Mouse (Mus musculus): ENCODE results near the gene Snx29.

Gene Snx29

DNA sequence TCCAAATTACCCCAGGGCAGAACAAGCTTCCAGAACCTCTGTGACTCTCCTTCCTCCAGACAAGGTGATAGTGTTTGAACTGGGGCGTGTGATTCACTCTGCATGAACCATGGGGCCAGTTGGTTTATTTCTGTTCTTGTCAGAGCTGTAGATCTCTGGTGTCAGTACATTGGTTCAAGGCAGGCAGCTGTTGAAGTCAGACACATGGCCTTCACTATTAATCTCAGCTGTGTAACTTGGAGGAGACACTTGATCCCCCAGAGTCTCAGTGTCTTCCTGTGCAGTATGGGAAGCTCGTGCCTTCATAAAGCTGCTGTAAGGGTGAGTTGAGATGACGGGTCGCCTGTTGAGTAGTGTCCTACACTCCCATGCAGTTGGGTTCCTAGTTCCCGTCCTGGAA lies 407.1 kb downstream of the Snx29 start:
- no peak for DNase-seq (ENCODE audit: extremely low spot score)

DNA sequence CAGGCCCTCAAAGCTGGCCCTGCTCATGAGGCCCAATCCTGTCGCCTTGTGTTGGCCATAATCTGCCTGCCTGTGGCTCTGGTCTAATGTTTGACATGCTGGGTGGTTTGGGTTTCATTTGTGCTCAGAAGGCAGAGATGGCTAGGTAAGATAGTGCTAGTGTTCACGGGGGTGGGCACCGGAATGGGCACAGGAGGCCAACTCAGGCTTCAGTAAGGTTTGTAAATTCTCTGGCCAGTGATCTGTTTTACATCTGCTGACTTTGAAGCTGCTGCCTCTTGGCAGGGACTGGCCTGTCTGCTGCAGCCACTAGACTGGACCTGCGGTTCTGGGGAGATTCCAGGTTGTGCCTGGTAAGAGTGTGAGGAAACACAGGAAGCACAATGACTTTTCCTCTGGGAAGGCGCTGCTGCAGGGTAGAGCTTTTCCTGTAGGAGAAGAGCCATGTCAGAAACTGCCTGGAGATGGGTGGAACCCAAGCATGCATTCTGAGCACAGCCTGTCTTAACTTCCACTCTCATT lies 408.4 kb downstream of the Snx29 start:
- DNase-seq (ENCODE audit: extremely low spot score) = no peak

DNA sequence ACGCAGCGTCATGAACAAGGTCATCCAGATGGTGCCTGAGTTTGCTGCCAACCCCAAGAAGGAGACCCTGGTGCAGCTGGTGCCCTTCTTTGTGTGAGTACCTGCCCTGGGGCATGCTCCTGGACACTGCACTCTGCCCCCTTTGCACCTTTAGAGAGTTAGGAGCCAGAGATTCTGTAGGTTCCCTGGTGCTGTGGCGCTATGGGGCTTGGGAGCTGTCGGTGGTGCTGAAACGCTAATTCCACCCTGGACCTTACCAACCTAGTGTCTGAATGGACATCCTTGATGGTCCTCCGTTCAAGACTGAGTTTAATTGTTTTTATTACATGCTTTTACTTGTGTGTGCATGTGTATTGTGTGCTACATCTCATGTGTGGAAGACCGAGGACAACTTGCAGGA lies 415.6 kb downstream of the Snx29 start:
- DNase-seq (ENCODE audit: extremely low spot score) = peak; percentile 45

DNA sequence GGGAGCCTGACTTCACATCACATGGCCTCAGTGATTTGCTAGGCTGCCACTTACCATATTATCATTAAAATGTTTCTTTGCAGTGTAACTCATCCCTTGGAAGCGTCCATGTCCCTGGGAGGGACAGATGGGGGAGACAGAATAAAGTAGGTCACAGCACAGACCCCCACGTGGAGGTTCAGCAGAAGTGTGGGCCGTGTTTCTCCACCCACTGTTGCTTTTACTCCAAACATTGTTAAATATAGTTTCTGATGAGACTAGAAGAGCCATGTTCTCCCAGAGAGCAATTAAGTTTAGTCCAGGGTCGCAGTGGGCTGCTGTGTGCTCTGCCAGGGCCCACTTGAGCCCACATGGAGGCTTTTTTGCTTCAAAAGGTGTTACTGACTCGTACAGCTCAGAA lies 419.2 kb downstream of the Snx29 start:
- no peak for DNase-seq (ENCODE audit: extremely low spot score)

DNA sequence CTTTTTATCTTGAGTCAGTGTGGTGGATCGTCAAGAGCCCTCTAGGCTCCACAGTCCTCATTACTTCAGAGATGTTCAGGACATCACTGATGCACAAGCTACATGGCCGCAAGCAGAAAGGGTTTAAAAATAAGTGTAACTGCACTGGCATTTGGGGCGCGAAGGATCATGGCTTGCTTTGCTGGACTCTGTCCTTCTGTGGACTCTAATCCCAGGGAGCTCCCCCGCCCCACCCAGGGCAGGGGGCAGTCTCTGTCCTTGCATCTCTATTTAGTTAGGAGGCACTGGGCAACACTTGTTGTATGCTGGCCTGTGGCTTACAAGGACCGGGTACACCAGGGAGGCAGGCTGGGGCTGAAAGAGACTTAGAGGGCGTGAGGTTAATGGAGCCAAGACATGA lies 419.6 kb downstream of the Snx29 start:
- no peak for DNase-seq (ENCODE audit: extremely low spot score)

DNA sequence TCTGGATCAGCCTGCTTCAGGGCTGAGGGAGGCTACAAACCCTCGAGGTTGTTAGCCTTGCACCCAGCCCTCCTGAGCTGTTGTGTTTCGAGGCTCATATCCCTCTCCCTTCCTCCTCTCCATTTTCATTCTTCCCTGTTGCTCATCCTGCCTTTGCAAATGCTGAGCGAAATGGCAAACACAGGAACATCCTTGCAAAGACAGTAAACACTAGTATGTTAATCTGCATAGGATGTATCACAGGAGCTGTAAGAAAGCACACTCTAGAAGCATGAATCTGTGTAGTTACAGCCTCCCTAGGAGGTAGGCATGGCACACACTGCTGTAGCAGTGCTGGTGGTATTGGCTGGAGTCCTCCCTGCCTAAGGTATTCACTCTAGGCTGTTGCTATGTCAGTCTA lies 420.3 kb downstream of the Snx29 start:
- no peak for DNase-seq (ENCODE audit: extremely low spot score)

DNA sequence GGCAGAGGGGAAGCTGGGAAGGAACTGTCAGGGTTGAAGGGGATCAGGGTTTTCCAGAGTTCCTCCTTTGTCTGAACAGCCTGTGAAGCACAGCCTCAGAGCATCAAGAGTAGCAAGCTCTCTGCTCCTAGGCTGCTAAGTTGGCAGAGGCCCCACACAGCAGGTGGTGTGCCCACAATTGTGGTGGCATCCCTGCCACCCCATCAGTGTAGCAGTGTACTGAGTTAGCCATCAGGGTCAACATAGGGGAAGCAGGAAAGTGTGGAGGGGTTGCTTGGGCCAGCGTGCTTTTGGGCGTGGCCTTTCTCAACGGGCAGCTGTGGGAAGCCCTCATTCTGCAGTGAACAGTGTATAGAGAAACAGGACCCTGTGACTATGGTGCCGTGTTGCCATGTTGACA lies 421.0 kb downstream of the Snx29 start:
- DNase-seq (ENCODE audit: extremely low spot score) = no peak

DNA sequence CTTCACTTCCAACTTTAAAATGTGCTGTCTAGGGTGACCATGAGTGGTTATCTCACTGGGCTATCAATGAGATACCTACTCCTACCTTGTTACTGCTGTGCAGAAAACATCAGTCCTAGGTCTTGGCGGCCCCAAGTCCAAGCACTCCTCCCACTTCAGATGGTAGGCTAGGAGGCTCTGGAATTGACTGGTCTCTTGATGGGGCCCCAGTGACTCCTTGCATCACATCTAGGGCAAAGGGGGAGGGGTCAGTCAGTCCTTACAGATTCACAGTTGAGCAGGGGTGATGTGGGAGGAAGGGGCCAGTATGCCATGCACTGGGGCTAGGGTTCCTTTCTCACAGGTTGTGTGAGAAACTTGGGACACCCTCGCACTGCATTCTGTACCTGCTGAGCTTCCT lies 423.3 kb downstream of the Snx29 start:
- no peak for DNase-seq (ENCODE audit: extremely low spot score)

DNA sequence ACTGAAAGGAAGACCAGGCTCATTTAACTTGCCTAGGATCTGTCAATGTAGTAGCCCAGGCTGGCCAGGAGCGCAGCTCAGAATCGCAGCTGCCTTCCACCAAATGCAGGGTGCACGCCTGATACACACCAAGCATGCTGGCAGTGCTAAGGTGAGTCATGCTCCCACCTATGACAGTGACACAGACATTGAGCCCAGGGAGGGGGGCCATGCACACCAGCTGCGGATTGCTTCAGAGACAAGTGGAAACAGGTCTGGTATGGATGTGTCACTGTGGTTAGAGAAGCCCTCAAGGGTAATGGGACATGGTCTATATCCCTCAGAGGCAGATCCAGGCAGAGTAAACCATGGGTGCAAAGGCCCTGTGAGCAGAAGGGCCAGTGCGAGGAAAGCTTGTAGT lies 425.2 kb downstream of the Snx29 start:
- DNase-seq (ENCODE audit: extremely low spot score) = no peak

DNA sequence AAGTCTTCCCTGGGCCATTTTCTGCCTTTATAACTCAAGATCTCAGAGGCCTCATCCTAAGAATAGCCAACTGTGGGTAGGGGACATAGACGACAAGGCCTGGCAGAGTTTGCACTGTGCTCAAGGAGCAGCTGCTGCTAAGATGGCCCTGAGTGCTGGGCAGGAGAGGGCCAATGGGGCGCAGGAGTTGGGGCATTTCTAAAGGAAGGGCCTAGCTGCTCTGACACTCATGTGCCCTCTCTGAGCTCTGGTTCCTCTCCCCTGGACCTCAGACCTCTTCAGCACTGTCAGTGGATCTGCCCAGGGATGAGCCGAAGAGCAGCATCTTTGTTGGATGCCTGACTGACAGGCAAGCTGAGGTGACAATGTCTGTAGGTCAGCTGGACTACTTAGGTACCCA lies 426.4 kb downstream of the Snx29 start:
- DNase-seq (ENCODE audit: extremely low spot score) = no peak

DNA sequence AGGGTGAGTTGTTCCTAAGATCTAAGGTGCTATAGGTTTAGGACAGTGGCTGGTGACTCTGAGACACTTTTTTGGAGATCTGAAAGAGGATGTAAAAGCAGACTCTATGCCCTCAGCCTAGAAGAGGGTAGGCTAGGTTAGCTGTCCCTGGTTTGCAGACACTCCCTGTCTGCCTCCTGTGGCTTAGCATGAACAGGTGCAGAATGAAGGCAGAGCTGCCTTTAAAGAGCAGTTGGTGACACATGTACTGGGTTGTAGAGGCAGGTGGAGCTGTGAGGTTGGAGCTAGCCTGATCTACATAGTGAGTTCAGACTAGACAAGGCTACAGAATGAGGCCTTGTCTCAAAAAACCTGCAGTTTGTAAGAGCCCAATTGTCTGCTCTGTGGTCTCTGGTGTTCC lies 427.9 kb downstream of the Snx29 start:
- DNase-seq (ENCODE audit: extremely low spot score) = no peak

DNA sequence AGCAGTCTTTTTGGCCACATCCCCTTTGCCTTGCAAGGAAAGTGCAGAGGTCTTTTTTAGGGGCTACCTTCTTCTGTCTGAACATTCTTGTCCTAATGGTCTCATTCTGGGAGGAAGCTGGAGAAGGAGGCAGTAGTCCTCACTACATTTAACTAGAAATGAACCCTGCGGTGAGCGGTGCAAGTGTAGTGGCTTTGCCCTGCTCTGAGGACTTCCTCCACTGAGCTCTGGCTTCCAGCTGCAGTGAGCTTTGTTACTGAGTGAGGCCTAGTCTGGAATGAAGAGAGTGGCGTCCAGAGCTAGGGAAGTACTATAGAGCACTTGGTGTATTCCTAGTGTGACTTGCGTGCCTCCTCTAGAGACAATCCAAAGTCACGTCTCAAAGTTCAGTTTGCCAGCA lies 429.8 kb downstream of the Snx29 start:
- no peak for DNase-seq (ENCODE audit: extremely low spot score)

DNA sequence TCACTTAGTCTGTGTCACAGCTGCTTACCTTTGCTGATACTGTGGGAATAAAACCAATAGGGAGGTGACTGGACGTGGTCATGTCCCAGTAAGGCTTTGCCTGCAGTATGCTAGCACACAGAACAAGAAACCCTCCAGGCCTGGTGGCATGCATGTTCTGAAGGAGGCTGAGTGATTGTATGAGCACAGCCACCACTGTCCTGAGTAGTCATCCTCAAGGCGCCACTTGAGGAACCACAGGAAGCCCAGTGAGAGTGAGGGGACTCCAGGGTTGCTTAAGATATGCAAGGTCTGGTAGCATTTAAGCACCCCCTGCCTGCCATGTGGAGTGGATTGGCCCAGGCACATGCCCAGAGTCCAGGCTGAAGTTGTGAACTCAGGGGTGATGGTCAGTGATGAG lies 430.8 kb downstream of the Snx29 start:
- DNase-seq (ENCODE audit: extremely low spot score) = no peak

DNA sequence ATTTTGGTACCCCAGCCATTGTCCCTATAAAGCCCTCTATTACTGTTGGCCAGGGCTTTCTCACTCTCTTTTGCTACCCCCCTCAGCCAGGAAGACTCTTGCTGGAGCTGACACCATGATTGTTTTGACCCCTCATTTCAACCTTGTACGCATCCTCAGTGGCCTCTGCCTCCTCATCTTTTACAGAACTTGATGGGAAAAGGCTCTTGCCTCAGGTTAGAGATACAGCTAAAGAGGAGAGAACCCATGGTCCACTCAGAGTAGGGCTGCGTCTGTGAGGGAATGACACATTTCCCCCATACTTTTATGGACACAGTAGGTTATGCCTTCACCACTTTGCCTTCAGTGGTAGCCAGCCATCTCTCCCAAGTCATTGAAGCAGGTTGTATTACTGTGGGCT lies 431.4 kb downstream of the Snx29 start:
- no peak for DNase-seq (ENCODE audit: extremely low spot score)

DNA sequence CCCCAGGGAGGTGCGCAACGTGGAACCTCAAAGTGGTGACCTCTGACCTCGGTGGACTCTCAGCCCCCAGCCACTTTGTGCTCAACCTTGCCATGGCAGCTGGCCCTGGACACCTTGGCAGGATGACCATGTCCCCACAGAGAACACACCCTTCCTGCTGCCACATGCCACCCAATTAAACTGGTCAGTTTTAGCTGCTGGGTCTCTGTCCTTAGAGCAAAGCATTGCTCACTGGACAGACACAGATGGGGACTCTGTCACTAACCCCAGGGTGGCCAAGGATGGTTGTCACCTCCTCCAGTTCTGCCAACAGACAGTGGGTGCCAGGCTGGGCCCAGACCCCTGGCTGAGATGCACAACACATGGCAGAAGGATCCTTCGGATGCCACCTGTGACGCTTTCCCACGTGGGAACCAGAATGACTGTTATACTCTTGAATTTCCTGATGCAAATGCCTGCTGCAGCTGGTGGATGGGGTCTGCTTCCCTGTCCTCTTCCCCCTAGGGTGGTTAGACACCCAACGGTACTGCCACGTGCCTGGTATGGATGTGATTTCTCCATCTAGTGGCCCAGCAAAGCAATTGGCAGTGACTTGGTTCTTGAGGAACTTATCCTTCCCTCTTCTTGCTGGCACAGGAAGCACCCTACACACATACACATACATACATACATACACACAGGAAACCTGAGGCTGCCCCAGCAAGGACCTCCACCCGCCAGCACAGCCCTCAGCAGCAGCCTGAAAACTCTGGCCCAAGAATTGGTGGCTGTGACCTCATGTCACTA lies 432.8 kb downstream of the Snx29 start:
- no peak for DNase-seq (ENCODE audit: extremely low spot score)

DNA sequence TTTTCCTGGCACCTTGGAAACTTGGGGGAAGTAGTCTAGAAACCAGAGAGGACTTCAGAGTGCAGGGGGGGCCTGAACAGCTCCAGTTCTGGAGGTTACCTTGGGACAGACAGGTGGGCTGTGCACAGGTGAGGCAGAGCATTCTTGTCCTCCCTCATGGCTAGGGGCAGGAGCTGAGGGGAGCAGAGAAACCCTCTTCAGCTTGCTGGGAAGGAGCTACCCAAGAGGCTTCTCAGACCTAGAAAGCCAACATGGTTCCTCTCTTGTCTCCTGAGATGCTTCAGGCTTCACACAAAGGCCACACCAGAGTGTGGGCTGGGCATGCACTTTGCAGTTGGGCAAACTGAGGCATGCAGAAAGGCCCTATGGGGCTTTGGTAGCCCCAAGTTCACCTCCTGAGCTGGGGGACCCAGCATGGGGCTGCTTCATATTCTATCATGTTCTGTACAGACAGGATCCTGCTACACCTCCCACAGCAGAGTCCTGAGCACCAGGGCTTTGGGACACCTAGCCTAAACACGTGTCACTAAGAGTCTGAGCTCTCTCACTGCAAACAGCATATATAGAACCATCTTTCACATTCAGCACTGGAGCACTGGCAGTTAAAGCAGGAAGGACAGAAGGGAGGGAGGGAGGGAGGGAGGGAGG lies 434.0 kb downstream of the Snx29 start:
- no peak for DNase-seq (ENCODE audit: extremely low spot score)

DNA sequence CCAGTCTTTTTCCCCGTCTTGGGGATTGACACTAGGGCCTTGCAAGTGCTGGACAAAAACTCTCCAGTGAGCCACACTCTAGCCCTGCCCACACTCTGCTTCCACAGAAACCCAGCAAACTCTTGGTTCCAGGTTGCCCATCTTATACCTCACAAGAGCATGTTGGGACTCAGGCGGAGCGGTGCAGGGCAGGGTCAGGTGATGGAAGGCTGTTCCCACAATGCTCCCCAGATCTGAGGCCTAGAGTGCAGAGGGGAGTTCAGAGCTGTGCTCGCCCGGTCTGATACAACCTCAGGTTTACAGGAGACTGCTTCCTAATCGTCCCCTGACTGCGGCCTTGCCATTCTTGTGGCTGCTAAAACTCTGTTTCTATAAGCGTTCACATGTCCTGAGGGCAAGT lies 434.8 kb downstream of the Snx29 start:
- no peak for DNase-seq (ENCODE audit: extremely low spot score)

DNA sequence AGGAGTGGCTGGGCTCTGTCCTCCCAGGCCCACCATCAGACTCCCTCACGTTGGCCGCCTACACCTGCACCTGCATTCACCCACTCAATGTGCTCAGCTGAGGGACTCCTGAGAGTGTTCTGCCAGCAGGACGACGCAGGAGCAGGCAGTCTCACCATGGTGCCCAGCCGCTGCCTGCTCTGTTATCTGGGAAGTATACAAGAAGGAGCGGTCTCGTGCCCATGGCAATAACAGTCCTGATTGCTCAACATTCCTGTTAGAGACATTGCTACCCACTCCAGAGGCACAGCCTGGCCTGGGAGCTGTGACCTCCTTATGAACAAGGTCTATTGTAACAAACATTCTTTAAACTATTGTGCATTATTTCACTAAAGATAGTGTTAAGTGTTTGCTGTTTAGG lies 435.2 kb downstream of the Snx29 start:
- DNase-seq (ENCODE audit: extremely low spot score) = no peak

DNA sequence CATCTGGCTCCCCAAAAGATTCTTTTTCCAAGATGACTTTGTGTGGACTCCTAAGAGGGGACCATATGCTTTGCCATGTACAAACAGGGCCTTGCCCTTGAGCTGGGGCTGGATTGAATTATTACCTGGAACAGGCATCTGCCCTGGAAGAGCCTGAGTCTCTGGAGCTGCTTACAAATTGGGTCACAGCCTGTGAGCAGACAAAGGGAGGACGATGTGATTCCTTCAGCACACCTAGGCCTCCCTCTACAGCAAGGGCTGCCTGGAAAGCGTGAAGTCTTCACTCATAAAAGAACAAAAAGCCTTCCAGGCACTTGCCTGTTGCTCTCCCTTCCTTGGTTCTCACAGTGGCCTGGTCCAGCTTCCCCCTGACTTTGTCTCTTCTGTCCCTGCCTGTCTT lies 449.6 kb downstream of the Snx29 start:
- no peak for DNase-seq (ENCODE audit: extremely low spot score)

DNA sequence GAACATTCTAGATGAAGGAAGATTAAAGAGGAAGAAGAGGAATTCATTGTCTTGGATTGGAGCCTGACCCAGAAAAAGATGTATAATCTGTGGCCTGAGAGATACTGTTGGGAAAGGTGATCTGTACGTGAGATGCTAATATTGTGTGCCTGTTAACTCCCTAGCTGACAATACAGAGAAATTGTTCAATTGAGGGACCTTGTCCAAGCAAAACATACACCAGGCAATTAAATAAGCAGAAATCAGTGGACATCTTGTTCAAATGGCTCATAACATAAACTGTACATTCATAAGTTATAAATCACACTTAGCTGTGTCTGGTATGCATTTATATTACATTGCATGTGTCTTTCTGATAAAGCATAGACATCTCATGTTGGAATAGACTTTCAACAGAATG lies 451.6 kb downstream of the Snx29 start:
- no peak for DNase-seq (ENCODE audit: extremely low spot score)

DNA sequence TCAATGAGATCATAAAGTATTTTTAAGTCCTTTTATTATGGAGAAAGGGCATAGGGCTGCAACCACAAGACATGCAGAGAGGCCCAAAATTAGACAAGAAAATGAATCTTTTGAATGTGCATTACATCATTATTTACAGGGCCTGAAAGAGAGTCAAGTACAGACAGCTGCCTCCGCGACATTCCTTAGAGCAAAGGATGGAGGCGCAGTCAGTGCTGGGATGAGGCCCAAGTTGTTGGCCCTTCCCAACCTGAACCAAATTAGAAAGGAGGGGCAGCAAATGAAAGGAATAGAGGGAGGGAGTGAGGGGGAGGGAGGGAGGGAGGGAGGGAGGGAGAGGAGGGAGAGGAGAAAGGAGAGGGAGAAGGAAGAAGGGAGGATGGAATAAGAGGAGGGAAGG lies 453.8 kb downstream of the Snx29 start:
- no peak for DNase-seq (ENCODE audit: extremely low spot score)

DNA sequence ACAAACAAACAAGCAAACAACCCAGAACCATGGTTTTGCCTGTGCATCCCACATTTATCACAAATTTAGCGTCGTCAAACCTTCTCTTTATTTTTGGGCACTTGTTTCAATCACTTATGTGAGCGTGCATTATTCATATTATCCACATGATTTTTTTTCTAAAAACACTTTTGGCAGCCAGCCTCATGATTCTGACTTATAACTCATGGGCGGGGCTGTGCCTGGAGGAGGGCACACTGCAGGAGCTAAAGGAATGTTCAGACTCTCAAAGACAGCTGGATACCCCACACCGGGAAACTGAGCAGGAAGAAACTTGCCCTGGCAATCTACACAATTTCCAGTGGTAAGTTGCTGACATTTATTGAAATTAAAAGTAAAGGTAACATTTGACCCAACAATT lies 455.5 kb downstream of the Snx29 start:
- DNase-seq (ENCODE audit: extremely low spot score) = no peak

DNA sequence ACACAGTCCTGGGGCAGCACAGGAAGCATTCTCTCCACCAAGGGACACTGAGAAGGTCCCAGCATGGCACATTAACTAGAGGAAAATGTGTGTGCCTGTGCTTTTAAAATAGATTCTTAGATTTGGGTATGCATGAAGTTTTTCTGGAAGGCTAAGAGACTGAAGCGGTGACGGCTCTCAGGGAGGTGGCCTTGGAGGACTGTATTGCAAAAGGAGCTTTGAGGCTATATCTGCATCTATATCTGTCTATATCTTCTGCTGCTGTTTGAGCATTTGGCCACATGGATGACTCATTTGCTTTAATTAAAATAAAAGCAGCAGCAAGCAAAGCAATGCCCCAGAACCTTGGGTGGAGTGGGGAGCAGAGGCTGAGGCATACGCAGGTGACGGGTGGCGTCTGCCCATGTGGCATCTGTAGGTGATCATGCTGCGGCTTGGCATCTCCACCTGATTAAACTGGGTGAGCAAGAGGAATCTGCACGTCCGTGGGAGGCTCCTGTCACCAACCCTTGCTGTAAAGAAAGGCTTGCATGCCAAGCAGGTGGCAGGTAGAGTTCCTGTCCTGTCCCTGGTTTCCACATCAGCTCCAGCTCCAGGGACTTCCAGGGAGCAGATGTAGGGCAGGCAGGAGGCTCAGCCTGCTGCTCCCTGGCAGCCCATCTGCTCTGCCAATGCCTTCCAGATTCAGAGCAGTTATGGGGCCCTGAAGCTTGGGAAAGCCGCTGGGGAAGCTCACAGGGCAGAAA lies 456.2 kb downstream of the Snx29 start:
- DNase-seq (ENCODE audit: extremely low spot score) = no peak

All from embryo, embryonic 9.5 days (tissue).